Mouse (Mus musculus) embryonic facial prominence, embryonic 12.5 days (tissue): Measurements from ENCODE around the gene Fam189a1. TPM values are rescaled to one million over a fixed set of nuclear protein-coding genes. Genes with fewer than 3 reads are reported as not detected.

Experiments
- ATAC-seq: fragments of 200-750 bp; cut with Nextera tagmentation; 2 replicates; pipeline ENCODE4 v1.8.0; 2017; ENCODE audit not compliant: insufficient number of reproducible peaks, insufficient read depth, low FRiP score, low TSS enrichment
- H3K27ac ChIP-seq: fragments of 300-500 bp; sonication (generic); 2 replicates; pipeline ENCODE4 v1.5.1; 2016; ENCODE audit warnings: mild to moderate bottlenecking
- H3K27me3 ChIP-seq: fragments of 300-500 bp; sonication (generic); 2 replicates; pipeline ENCODE4 v1.6.1; 2016; ENCODE audit warnings: mild to moderate bottlenecking, moderate library complexity
- H3K36me3 ChIP-seq: fragments of 300-500 bp; sonication (generic); 2 replicates; pipeline ENCODE4 v1.6.1; 2016; ENCODE audit warnings: mild to moderate bottlenecking
- H3K4me1 ChIP-seq: fragments of 300-500 bp; sonication (generic); 2 replicates; pipeline ENCODE4 v1.6.1; 2016
- H3K4me2 ChIP-seq: fragments of 300-500 bp; sonication (generic); replicated peaks from 2 replicates; pipeline ENCODE4 v1.6.1; 2016; ENCODE audit warnings: mild to moderate bottlenecking, moderate library complexity
- H3K4me3 ChIP-seq: fragments of 300-500 bp; sonication (generic); 2 replicates; pipeline ENCODE4 v1.5.1; 2016; ENCODE audit warnings: mild to moderate bottlenecking
- H3K9ac ChIP-seq: fragments of 300-500 bp; sonication (generic); 2 replicates; pipeline ENCODE4 v1.6.1; 2016; ENCODE audit warnings: mild to moderate bottlenecking, moderate library complexity
- H3K9me3 ChIP-seq: fragments of 300-500 bp; sonication (generic); 2 replicates; pipeline ENCODE4 v1.6.1; 2016; ENCODE audit warnings: mild to moderate bottlenecking, moderate library complexity
- WGBS: fragments of 180-500 bp; shearing (Covaris S2); methylation state at CpG from one replicate; pipeline ENCODE4 v1.1.7; 2016; 5-methylcytosine and 5-hydroxymethylcytosine counted together
- polyA plus RNA-seq: library from polyadenylated mRNA; unstranded; fragments of >200 nt; fragmentation: Nextera tagmentation; extraction: Ambion mirVana; gene quantifications from 2 replicates; pipeline ENCODE4 v1.2.1, GENCODE M21; 2016

Gene Fam189a1
- polyA plus RNA-seq, 1 experiment from 2014 or later: 2.9 TPM

DNA sequence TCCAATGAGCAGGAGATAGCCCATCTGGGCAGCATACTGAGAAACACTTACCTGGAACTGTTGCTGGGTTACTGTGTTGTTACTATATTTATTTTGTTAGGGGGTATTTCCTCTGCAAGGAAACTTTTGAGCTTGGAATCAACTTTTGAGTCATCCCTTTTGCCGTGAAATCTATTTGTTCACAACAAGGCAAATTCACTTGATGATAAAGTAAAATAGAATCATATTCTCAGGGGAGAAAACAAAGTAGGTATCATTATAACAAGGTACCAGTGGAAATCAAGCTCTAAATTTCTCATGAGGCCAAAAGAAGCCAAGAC lies 315.8 kb downstream of the Fam189a1 start:
- H3K27ac ChIP-seq: no peak overlapping the region
- WGBS: 72% methylated on average over 1 of the region's 1 CpGs
- H3K4me2 ChIP-seq: peak overlapping the region; percentile 50; the same call in 1 of the 2 replicates
- no peak overlapping the region for H3K9ac ChIP-seq
- peaks cover 9% of the 10 kb centered on the region; the same call in 1 of the 2 replicates for H3K4me1 ChIP-seq
- peak overlapping the region; percentile 23; the same call in 1 of the 2 replicates for H3K4me3 ChIP-seq
- no peaks in the 10 kb centered on the region for H3K27me3 ChIP-seq
- H3K36me3 ChIP-seq: no peaks in the 10 kb centered on the region
- no peaks in the 10 kb centered on the region for H3K9me3 ChIP-seq
- no peak for ATAC-seq

DNA sequence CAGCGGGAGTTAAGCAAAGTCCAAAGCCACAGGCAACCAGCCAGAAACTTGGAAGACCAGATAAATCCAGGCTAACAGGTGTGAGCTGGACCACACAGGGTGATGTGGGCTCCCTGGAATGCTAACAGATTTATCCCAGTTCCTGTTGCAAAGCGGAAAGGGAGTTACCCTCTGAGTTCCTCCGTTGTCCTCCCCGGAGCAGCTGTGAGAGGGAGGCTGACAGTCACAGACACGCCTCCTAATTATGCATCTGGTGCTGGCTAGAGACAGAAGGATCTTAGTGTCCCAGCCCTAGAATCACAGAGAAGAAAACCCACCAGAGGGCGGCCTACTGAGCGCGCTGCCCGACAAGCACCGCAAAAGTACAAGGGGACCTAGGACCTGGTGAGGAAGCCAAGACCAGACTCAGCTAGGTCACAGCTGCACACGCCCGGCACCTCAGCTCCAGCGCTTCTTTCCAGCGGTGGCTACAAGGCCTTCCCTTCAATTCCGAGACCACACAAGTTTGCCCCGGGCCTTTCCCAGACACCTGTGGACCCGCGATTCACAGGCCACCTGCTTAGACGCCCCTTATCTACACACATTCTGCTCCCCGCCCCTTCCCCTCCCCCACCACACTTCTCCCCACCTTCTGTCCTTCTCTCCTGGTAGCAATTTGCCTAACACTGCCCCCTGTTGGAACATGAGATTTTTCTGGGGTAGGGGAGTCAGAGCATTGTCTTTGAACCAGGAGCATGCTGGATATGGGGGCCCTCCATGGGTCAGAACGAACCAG lies 316.4 kb downstream of the Fam189a1 start:
- no peak overlapping the region for H3K27ac ChIP-seq
- no peaks in the 10 kb centered on the region for H3K36me3 ChIP-seq
- under 1% methylated on average over 21 of the region's 21 CpGs for WGBS
- H3K9ac ChIP-seq: no peak overlapping the region; the same call in 1 of the 2 replicates
- peak; percentile 65 for ATAC-seq
- H3K9me3 ChIP-seq: no peaks in the 10 kb centered on the region
- H3K4me1 ChIP-seq: peaks cover 9% of the 10 kb centered on the region; the same call in 1 of the 2 replicates
- H3K4me3 ChIP-seq: peak overlapping the region; percentile 23
- H3K4me2 ChIP-seq: peak overlapping the region; percentile 50
- no peaks in the 10 kb centered on the region for H3K27me3 ChIP-seq

DNA sequence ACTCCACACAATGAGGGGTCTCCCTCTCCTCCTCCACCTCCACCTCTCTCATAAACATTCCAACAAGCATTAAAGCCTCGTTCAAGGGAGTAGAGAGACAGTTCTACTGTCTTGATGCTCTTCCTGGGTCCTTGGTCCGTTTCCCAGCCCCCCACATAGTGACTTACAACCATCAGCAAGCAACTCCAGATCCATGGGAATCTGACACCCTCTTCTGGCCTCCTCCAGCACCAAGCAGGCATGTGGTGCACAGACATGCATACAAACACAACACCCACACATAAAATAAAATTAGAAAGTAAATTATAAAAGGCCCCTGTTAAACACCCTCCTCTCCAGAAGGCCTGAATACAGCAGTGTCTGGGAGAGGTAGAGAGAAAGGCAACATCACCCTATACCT lies 317.1 kb downstream of the Fam189a1 start:
- no peaks in the 10 kb centered on the region for H3K9me3 ChIP-seq
- H3K9ac ChIP-seq: no peak overlapping the region
- H3K36me3 ChIP-seq: no peaks in the 10 kb centered on the region
- H3K4me2 ChIP-seq: peak overlapping the region; percentile 50
- no peak overlapping the region for H3K27ac ChIP-seq
- ATAC-seq: no peak
- H3K4me3 ChIP-seq: no peak overlapping the region
- H3K27me3 ChIP-seq: no peaks in the 10 kb centered on the region
- H3K4me1 ChIP-seq: peaks cover 9% of the 10 kb centered on the region; the same call in 1 of the 2 replicates
- WGBS: 60% methylated on average over 2 of the region's 2 CpGs

DNA sequence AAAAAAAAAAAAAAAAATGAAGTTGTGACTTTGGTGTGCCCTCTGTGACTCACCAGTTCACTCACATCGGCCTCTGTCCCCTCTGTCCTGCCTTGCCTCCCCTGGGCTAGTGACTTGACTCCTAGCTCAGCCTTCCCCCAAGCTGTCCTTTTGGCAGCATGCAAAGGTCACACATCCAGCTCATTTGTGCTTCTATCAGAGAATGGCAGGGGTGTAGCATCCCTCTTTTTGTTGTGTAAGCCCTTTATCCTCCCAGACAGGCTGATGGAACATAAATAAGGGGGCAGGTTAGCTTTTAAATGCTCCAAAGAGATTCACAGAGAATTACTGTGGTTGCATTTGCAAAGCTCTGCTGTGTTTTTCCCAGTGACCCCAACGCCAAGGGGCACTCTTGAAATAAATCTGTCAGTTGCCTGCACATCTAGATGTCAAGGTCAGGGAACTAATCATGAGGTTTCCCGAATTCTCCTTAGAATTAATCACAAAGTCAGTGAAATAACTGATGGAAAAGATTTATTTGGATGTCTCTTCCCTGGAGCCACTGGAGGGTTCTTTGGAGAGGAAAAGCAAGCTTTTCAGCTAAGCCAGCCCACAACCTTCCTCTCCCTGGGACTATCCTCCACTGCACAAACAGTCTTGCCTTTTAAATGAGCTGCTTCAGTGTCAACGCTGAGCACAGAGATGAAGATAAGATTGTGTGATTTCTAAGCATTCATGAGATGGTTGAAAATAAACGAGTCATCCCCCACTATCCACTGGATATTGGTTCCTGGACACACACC lies 326.0 kb downstream of the Fam189a1 start:
- no peaks in the 10 kb centered on the region for H3K36me3 ChIP-seq
- H3K4me3 ChIP-seq: no peak overlapping the region
- H3K4me2 ChIP-seq: no peak overlapping the region
- H3K27me3 ChIP-seq: no peaks in the 10 kb centered on the region
- no peak overlapping the region for H3K27ac ChIP-seq
- H3K4me1 ChIP-seq: no peaks in the 10 kb centered on the region
- H3K9me3 ChIP-seq: no peaks in the 10 kb centered on the region
- H3K9ac ChIP-seq: no peak overlapping the region
- ATAC-seq: no peak
- 56% methylated on average over 5 of the region's 5 CpGs for WGBS

DNA sequence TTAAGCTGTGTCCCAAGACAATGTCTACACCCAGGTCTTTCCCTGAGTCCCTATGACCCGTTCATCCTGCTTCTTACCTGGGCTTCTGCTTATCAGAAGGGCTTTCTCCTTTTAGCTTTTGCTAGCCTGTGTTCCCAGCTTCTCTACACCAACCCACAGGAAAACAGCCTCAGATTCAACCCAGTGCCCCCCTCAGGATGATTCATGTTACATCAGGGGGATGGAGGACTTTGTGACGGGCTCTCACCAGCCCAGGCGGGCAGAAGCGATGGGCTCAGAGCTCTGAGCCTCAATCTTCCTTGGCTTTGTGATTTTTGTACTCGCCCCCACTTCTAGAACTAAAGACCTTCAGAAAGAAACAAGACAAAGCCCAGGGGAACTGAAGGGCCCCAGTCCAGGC lies 335.3 kb downstream of the Fam189a1 start:
- Histone ChIP-seq H3K4me1 (no peaks in the 10 kb centered on the region), H3K4me2 (no peak overlapping the region), H3K27me3 (no peaks in the 10 kb centered on the region), H3K9ac (no peak overlapping the region), H3K4me3 (no peak overlapping the region), H3K36me3 (no peaks in the 10 kb centered on the region), H3K9me3 (no peaks in the 10 kb centered on the region), H3K27ac (no peak overlapping the region)
- WGBS: 78% methylated on average over 5 of the region's 5 CpGs
- ATAC-seq: no peak

DNA sequence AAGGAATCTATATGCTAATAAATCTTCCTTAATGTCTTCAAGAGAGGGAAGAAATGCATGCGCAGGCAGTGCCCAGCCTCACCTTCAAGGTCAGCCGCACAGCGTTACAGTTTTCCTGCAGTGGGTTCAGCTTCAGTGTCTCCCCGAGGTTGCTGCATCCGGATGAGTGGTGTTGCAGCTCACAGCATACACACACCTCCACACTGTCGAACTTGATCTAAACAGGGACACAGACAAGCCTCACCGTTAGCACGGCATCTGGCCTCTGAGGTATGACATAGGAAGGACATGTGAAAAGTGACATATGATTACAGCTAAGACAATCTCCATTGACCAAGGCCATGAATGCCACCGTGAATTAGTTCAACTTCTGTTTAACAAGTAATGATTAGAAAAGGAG lies 336.7 kb downstream of the Fam189a1 start:
- H3K27ac ChIP-seq: no peak overlapping the region
- ATAC-seq: no peak
- WGBS: 83% methylated on average over 9 of the region's 9 CpGs
- no peak overlapping the region for H3K4me2 ChIP-seq
- H3K4me3 ChIP-seq: no peak overlapping the region
- no peaks in the 10 kb centered on the region for H3K4me1 ChIP-seq
- no peaks in the 10 kb centered on the region for H3K27me3 ChIP-seq
- H3K9ac ChIP-seq: no peak overlapping the region
- H3K36me3 ChIP-seq: no peaks in the 10 kb centered on the region
- no peaks in the 10 kb centered on the region for H3K9me3 ChIP-seq

DNA sequence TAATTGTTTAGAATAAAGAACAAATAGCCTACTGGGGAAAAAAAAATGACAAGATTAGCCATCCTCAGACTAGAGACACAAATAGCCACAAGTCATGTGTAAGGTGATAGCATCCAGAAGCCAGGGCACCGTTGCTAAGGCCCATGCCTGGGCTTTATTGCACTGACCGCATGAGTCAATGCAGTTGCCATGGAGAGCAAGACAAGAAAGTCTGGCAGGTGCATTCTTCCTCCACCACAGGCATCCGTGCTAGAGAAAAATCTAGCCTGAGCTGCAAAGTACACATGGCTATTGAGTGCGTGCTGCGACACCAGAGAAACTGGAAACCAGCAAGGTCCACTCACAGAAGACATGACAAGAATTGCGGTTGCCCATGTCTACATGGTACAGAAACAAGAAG lies 347.5 kb downstream of the Fam189a1 start:
- no peak for ATAC-seq
- Histone ChIP-seq H3K27ac (no peak overlapping the region), H3K4me1 (no peaks in the 10 kb centered on the region), H3K9ac (no peak overlapping the region), H3K27me3 (no peaks in the 10 kb centered on the region), H3K4me2 (no peak overlapping the region), H3K9me3 (no peaks in the 10 kb centered on the region), H3K4me3 (no peak overlapping the region), H3K36me3 (no peaks in the 10 kb centered on the region)
- WGBS: 80% methylated on average over 6 of the region's 6 CpGs

DNA sequence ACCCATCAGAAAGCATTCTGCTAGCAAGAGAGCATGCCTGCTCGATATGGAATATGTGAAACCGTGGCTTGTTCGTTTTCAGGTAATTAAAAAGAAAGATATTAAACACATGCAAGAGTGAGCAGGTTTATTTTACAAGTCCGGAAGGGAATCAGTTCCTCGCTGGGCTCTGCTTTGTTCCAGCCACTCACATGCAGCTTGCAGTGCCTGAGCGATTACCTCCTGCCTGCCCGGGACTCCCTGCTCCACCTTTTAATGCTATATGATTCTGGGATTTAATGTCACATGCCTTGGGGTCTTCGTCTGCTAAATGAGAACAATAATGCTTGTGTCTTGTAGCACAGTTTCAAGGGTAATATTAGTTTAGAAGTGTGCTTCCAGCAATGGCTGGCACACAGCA lies 351.3 kb downstream of the Fam189a1 start:
- no peaks in the 10 kb centered on the region for H3K36me3 ChIP-seq
- no peak overlapping the region for H3K4me3 ChIP-seq
- ATAC-seq: no peak
- no peaks in the 10 kb centered on the region for H3K4me1 ChIP-seq
- H3K9me3 ChIP-seq: no peaks in the 10 kb centered on the region
- no peak overlapping the region for H3K9ac ChIP-seq
- 65% methylated on average over 8 of the region's 8 CpGs for WGBS
- H3K27me3 ChIP-seq: no peaks in the 10 kb centered on the region
- no peak overlapping the region for H3K27ac ChIP-seq
- H3K4me2 ChIP-seq: no peak overlapping the region

DNA sequence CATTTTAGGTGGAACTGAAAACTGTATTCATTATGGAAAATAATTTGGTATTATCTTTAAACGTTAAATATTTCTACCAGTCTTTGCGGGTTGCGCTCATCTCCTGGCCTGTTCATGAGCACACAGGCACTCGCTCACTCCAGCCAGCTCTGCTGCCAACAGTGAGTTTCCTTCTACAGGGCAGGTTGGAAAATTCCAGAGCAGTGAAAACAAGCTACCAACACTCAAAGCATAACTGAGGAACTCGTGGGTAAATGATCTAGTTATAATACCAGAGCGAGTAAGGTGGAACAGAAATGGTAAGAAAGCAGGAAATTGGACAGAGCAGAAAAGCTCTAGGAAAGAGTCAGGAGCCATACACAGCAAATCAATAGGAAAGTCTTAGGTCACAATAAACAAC lies 360.8 kb downstream of the Fam189a1 start:
- H3K4me2 ChIP-seq: no peak overlapping the region

DNA sequence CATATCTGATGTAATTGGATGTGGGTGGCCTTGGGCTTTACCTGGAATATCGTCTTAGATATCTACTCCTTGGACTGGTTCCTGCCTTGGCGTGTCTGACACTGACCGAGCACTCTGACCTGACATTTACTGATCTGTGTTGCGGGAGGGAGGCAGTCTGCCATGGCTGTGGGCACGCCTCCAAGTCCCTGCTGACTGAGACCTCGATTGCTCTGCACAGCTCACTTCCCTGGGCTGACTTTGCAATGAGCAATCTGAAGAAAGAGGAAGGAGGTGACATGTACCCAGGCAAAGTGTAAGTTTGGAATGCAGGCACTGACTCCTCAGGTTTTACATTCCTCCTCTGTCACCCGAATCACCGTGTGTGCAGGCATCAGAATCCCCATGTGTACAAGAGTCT lies 364.3 kb downstream of the Fam189a1 start:
- Histone ChIP-seq H3K4me1 (no peaks in the 10 kb centered on the region), H3K9ac (no peak overlapping the region), H3K4me2 (no peak overlapping the region), H3K36me3 (no peaks in the 10 kb centered on the region), H3K4me3 (no peak overlapping the region), H3K27me3 (no peaks in the 10 kb centered on the region), H3K27ac (no peak overlapping the region), H3K9me3 (no peaks in the 10 kb centered on the region)
- WGBS: 72% methylated on average over 8 of the region's 8 CpGs
- ATAC-seq: no peak

More for the DNA sequence above, 360.8 kb downstream of the Fam189a1 start:
- no peak for ATAC-seq
- H3K9me3 ChIP-seq: no peaks in the 10 kb centered on the region
- no peak overlapping the region for H3K27ac ChIP-seq
- H3K4me1 ChIP-seq: no peaks in the 10 kb centered on the region
- no peaks in the 10 kb centered on the region for H3K27me3 ChIP-seq
- H3K36me3 ChIP-seq: no peaks in the 10 kb centered on the region
- H3K4me3 ChIP-seq: no peak overlapping the region
- WGBS: 84% methylated on average over 6 of the region's 6 CpGs
- H3K9ac ChIP-seq: no peak overlapping the region

DNA sequence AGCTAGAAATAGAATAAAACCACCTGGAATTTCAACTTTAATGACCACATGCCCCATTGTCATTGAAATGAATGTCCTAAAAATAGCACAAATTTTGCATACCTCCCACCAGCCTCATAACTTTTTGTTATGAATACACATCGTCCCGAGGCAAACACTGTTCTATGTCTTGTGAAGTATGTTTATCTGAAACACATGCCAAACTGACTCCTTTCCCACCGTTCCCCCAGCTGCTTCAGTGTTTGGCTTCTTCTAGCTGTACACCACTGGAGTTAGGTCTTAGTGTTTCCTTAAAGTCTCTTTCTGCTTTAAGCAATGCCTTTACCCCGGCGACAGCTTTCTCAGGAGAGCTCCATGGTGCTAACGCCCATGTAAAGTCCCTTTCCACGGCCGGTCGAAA lies 365.2 kb downstream of the Fam189a1 start:
- ATAC-seq: no peak
- WGBS: 77% methylated on average over 9 of the region's 9 CpGs
- no peaks in the 10 kb centered on the region for H3K4me1 ChIP-seq

DNA sequence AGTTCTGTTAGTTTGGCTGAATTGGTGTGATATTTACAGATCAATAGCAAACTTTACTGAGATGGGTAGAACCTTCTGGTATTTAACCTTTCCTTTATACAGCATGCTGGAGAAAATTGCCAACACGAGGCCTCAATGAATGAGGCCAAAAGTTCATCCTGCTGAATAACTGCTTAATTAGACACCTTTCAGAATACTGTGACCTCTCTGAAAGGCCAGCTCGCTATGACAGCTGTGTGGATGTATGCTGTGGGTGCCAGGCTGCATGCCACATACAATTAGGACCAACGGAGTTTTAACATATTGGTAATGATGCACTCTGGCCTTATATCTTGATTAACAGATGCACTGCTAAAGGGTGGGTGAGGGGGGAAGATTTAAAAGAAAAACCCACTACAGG lies 371.3 kb downstream of the Fam189a1 start:
- no peak for ATAC-seq
- Histone ChIP-seq H3K27ac (no peak overlapping the region), H3K9ac (no peak overlapping the region), H3K4me1 (no peaks in the 10 kb centered on the region), H3K27me3 (no peaks in the 10 kb centered on the region), H3K4me2 (no peak overlapping the region), H3K9me3 (no peaks in the 10 kb centered on the region), H3K4me3 (no peak overlapping the region), H3K36me3 (no peaks in the 10 kb centered on the region)
- 21% methylated on average over 3 of the region's 3 CpGs for WGBS

More for the DNA sequence above, 365.2 kb downstream of the Fam189a1 start:
- Histone ChIP-seq H3K27ac (no peak overlapping the region), H3K36me3 (no peaks in the 10 kb centered on the region), H3K27me3 (no peaks in the 10 kb centered on the region), H3K9me3 (no peaks in the 10 kb centered on the region), H3K4me3 (no peak overlapping the region), H3K4me2 (no peak overlapping the region), H3K9ac (no peak overlapping the region)
